Mouse (Mus musculus) intestine, embryonic 15.5 days (tissue): ENCODE measurements around the gene Rnf213. TPM values are rescaled to one million over a fixed set of nuclear protein-coding genes. Genes with fewer than 3 reads are reported as not detected.

Experiments
- ATAC-seq: fragments of 200-750 bp; cut with Nextera tagmentation; 2 replicates; pipeline ENCODE4 v1.8.0; 2017; ENCODE audit warnings: moderate TSS enrichment, moderate library complexity
- H3K27ac ChIP-seq: fragments of 300-500 bp; sonication (generic); 2 replicates; pipeline ENCODE4 v1.5.1; 2015; ENCODE audit warnings: mild to moderate bottlenecking, inconsistent platforms
- H3K27me3 ChIP-seq: fragments of 300-500 bp; sonication (generic); replicated peaks from 2 replicates; pipeline ENCODE4 v1.6.1; 2015; ENCODE audit warnings: inconsistent platforms
- H3K36me3 ChIP-seq: fragments of 300-500 bp; sonication (generic); 2 replicates; pipeline ENCODE4 v1.6.1; 2015; ENCODE audit warnings: inconsistent platforms
- H3K4me1 ChIP-seq: fragments of 300-500 bp; sonication (generic); replicated peaks from 2 replicates; pipeline ENCODE4 v1.6.1; 2015; ENCODE audit warnings: inconsistent platforms
- H3K4me2 ChIP-seq: fragments of 300-500 bp; sonication (generic); replicated peaks from 2 replicates; pipeline ENCODE4 v1.6.1; 2015; ENCODE audit warnings: mild to moderate bottlenecking, inconsistent platforms
- H3K4me3 ChIP-seq: fragments of 300-500 bp; sonication (generic); replicated peaks from 2 replicates; pipeline ENCODE4 v1.5.1; 2015; ENCODE audit warnings: inconsistent platforms
- H3K9ac ChIP-seq: fragments of 300-500 bp; sonication (generic); 2 replicates; pipeline ENCODE4 v1.6.1; 2015; ENCODE audit warnings: inconsistent platforms
- H3K9me3 ChIP-seq: fragments of 300-500 bp; sonication (generic); 2 replicates; pipeline ENCODE4 v1.6.1; 2016; ENCODE audit warnings: inconsistent platforms
- WGBS: fragments of 180-500 bp; shearing (Covaris S2); methylation state at CpG from one replicate; pipeline ENCODE4 v1.1.7; 2015; 5-methylcytosine and 5-hydroxymethylcytosine counted together
- polyA plus RNA-seq: library from polyadenylated mRNA; unstranded; fragments of >200 nt; fragmentation: Nextera tagmentation; extraction: Ambion mirVana; gene quantifications from 2 replicates; pipeline ENCODE4 v1.2.1, GENCODE M21; 2015

Rnf213 gene
- 8.3 and 9.2 TPM in 2 replicates for polyA plus RNA-seq

- H3K4me1 ChIP-seq = peaks cover 29% of the 10 kb centered on the region
- no peaks in the 10 kb centered on the region for H3K9me3 ChIP-seq
- WGBS = under 1% methylated on average over 19 of the region's 19 CpGs
- H3K4me2 ChIP-seq = peak within 1 kb of the TSS; percentile 98
- no peaks in the 10 kb centered on the region for H3K36me3 ChIP-seq
- H3K9ac ChIP-seq = peak within 1 kb of the TSS; percentile 56
- 0 out of 2 replicates have a peak, but pooled peaks cover 4% of the 10 kb centered on the region for H3K27me3 ChIP-seq
- ATAC-seq = peak; percentile 57
- H3K27ac ChIP-seq = peak within 1 kb of the TSS; percentile 91
- H3K4me3 ChIP-seq = peak within 1 kb of the TSS; percentile 65
Observed at GRCm38 (mm10) chr11:119392800-119393482, at the start of gene Rnf213. Rnf213 (plus strand) TSS chr11:119393100.

- H3K27me3 ChIP-seq = no peaks in the 10 kb centered on the region
- H3K9ac ChIP-seq = no peak overlapping the region
- H3K4me2 ChIP-seq = no peak overlapping the region
- H3K4me1 ChIP-seq = no peaks in the 10 kb centered on the region
- no peaks in the 10 kb centered on the region for H3K36me3 ChIP-seq
- no peak for ATAC-seq
- H3K9me3 ChIP-seq = no peaks in the 10 kb centered on the region
- WGBS = 81% methylated on average over 8 of the region's 8 CpGs
- no peak overlapping the region for H3K27ac ChIP-seq
- no peak overlapping the region for H3K4me3 ChIP-seq
Observed at GRCm38 (mm10) chr11:119344178-119344577, 48.7 kb upstream of the Rnf213 start.

GRCm38 (mm10) chr11:119344865-119345264 is 48.0 kb upstream of the Rnf213 start:
- Histone ChIP-seq H3K27me3 (no peaks in the 10 kb centered on the region), H3K4me1 (no peaks in the 10 kb centered on the region), H3K9ac (no peak overlapping the region), H3K4me3 (no peak overlapping the region), H3K36me3 (no peaks in the 10 kb centered on the region), H3K27ac (no peak overlapping the region), H3K4me2 (no peak overlapping the region), H3K9me3 (no peaks in the 10 kb centered on the region)
- no peak for ATAC-seq
- 65% methylated on average over 6 of the region's 6 CpGs for WGBS

- H3K27me3 ChIP-seq = no peaks in the 10 kb centered on the region
- WGBS = 87% methylated on average over 4 of the region's 4 CpGs
- no peak overlapping the region for H3K4me3 ChIP-seq
- H3K4me2 ChIP-seq = no peak overlapping the region
- H3K9ac ChIP-seq = no peak overlapping the region
- H3K9me3 ChIP-seq = no peaks in the 10 kb centered on the region
- H3K4me1 ChIP-seq = no peaks in the 10 kb centered on the region
- H3K36me3 ChIP-seq = no peaks in the 10 kb centered on the region
- no peak overlapping the region for H3K27ac ChIP-seq
- no peak for ATAC-seq
Observed at GRCm38 (mm10) chr11:119347125-119347524, 45.8 kb upstream of the Rnf213 start.

- Histone ChIP-seq H3K27ac (no peak overlapping the region), H3K36me3 (no peaks in the 10 kb centered on the region), H3K4me3 (no peak overlapping the region), H3K4me2 (no peak overlapping the region), H3K9ac (no peak overlapping the region), H3K27me3 (no peaks in the 10 kb centered on the region), H3K4me1 (peaks cover 12% of the 10 kb centered on the region), H3K9me3 (no peaks in the 10 kb centered on the region)
- no peak for ATAC-seq
- 69% methylated on average over 7 of the region's 7 CpGs for WGBS
Observed at GRCm38 (mm10) chr11:119352113-119352512, 40.8 kb upstream of the Rnf213 start.

- H3K27me3 ChIP-seq = no peaks in the 10 kb centered on the region
- H3K9me3 ChIP-seq = no peaks in the 10 kb centered on the region
- H3K4me3 ChIP-seq = no peak overlapping the region
- WGBS = 81% methylated on average over 4 of the region's 4 CpGs
- no peak overlapping the region for H3K27ac ChIP-seq
- H3K4me2 ChIP-seq = no peak overlapping the region
- H3K36me3 ChIP-seq = no peaks in the 10 kb centered on the region
- H3K4me1 ChIP-seq = peaks cover 12% of the 10 kb centered on the region
- no peak for ATAC-seq
- no peak overlapping the region for H3K9ac ChIP-seq
Observed at GRCm38 (mm10) chr11:119353946-119354345, 39.0 kb upstream of the Rnf213 start.

- H3K27ac ChIP-seq = peak overlapping the region; percentile 74
- WGBS = 2% methylated on average over 20 of the region's 23 CpGs
- H3K27me3 ChIP-seq = no peaks in the 10 kb centered on the region
- H3K36me3 ChIP-seq = peaks cover 3% of the 10 kb centered on the region; the same call in 1 of the 2 replicates
- peak overlapping the region; percentile 72 for H3K4me3 ChIP-seq
- peak overlapping the region; percentile 78 for H3K9ac ChIP-seq
- H3K4me2 ChIP-seq = peak overlapping the region; percentile 82
- H3K4me1 ChIP-seq = peaks cover 12% of the 10 kb centered on the region
- ATAC-seq = peak; percentile 64
- H3K9me3 ChIP-seq = no peaks in the 10 kb centered on the region
Observed at GRCm38 (mm10) chr11:119354798-119355442, 38.0 kb upstream of the Rnf213 start.

- under 1% methylated on average over 38 of the region's 40 CpGs for WGBS
- Histone ChIP-seq H3K27me3 (no peaks in the 10 kb centered on the region), H3K4me3 (peak within 1 kb of the TSS; percentile 72), H3K4me2 (peak within 1 kb of the TSS; percentile 82), H3K36me3 (peaks cover 3% of the 10 kb centered on the region; the same call in 1 of the 2 replicates), H3K27ac (peak within 1 kb of the TSS; percentile 74), H3K9me3 (no peaks in the 10 kb centered on the region), H3K9ac (peak within 1 kb of the TSS; percentile 78), H3K4me1 (peaks cover 12% of the 10 kb centered on the region)
- ATAC-seq = peak; percentile 98
Observed at GRCm38 (mm10) chr11:119355443-119356385, 37.2 kb upstream of the Rnf213 start, which contains the start of the genes Sgsh and Slc26a11. Sgsh (minus strand) TSS chr11:119355536. Slc26a11 (plus strand) TSS chr11:119355557.

GRCm38 (mm10) chr11:119359089-119359488 is 33.8 kb upstream of the Rnf213 start:
- H3K4me3 ChIP-seq = no peak overlapping the region
- ATAC-seq = no peak
- H3K9me3 ChIP-seq = no peaks in the 10 kb centered on the region
- H3K4me1 ChIP-seq = peaks cover 17% of the 10 kb centered on the region
- H3K9ac ChIP-seq = no peak overlapping the region
- H3K27me3 ChIP-seq = no peaks in the 10 kb centered on the region
- H3K4me2 ChIP-seq = no peak overlapping the region
- peaks cover 3% of the 10 kb centered on the region; the same call in 1 of the 2 replicates for H3K36me3 ChIP-seq
- no peak overlapping the region for H3K27ac ChIP-seq
- WGBS = 91% methylated on average over 10 of the region's 10 CpGs

- Histone ChIP-seq H3K9ac (no peak overlapping the region), H3K27me3 (no peaks in the 10 kb centered on the region), H3K36me3 (peaks cover 3% of the 10 kb centered on the region; the same call in 1 of the 2 replicates), H3K9me3 (no peaks in the 10 kb centered on the region), H3K4me1 (peaks cover 5% of the 10 kb centered on the region; the same call in 1 of the 2 replicates), H3K4me3 (no peak overlapping the region), H3K27ac (no peak overlapping the region), H3K4me2 (peak overlapping the region; percentile 37)
- 33% methylated on average over 11 of the region's 11 CpGs for WGBS
- ATAC-seq = peak; percentile 75
Observed at GRCm38 (mm10) chr11:119362769-119363533, 29.9 kb upstream of the Rnf213 start.

GRCm38 (mm10) chr11:119363534-119364145 is 29.3 kb upstream of the Rnf213 start:
- peak; percentile 94 for ATAC-seq
- Histone ChIP-seq H3K4me1 (peaks cover 5% of the 10 kb centered on the region; the same call in 1 of the 2 replicates), H3K9ac (no peak overlapping the region), H3K36me3 (peaks cover 3% of the 10 kb centered on the region; the same call in 1 of the 2 replicates), H3K27me3 (no peaks in the 10 kb centered on the region), H3K4me3 (no peak overlapping the region), H3K4me2 (peak overlapping the region; percentile 37), H3K9me3 (no peaks in the 10 kb centered on the region), H3K27ac (no peak overlapping the region)
- 34% methylated on average over 11 of the region's 11 CpGs for WGBS
